Mouse (Mus musculus) MN1 (cell line): ENCODE measurements at regions not wholly inside any gene's neighbourhood (a gene's known extent, or its start where the extent isn't known, plus 50 kb on each side); places are given as distances from the start of the nearest gene placed in this dataset.

ENCODE experiments used
- DNase-seq: peaks from one replicate; pipeline ENCODE4 v3.0.0-alpha.2; 2016; ENCODE audit warnings: low spot score

GRCm38 (mm10) chr1:62872771-62873170, 169.7 kb downstream of the Nrp2 start:
- DNase-seq: no peak

GRCm38 (mm10) chr1:62875631-62876030, 172.5 kb downstream of the Nrp2 start:
- DNase-seq: no peak

- no peak for DNase-seq
Measured at GRCm38 (mm10) chr1:62876685-62877084, 173.6 kb downstream of the Nrp2 start.

GRCm38 (mm10) chr1:62880882-62881291, 177.8 kb downstream of the Nrp2 start:
- DNase-seq: no peak

GRCm38 (mm10) chr1:62881477-62881876, 178.4 kb downstream of the Nrp2 start:
- DNase-seq: no peak

- DNase-seq: no peak
Measured at GRCm38 (mm10) chr1:62882028-62882427, 178.9 kb downstream of the Nrp2 start.

GRCm38 (mm10) chr1:62884876-62885480, 181.9 kb downstream of the Nrp2 start:
- peak; percentile 45 for DNase-seq

GRCm38 (mm10) chr1:62887585-62888483, 184.7 kb downstream of the Nrp2 start:
- DNase-seq: no peak

- DNase-seq: peak; percentile 23
Measured at GRCm38 (mm10) chr1:62901375-62901774, 198.3 kb downstream of the Nrp2 start.

- peak; percentile 77 for DNase-seq
Measured at GRCm38 (mm10) chr1:62901871-62902270, 198.8 kb downstream of the Nrp2 start.

- DNase-seq: no peak
Measured at GRCm38 (mm10) chr1:62902931-62903453, 199.9 kb downstream of the Nrp2 start.

GRCm38 (mm10) chr1:62905739-62906138, 202.7 kb downstream of the Nrp2 start:
- no peak for DNase-seq

GRCm38 (mm10) chr1:62907243-62907642, 204.2 kb downstream of the Nrp2 start:
- no peak for DNase-seq
